Mouse (Mus musculus): ENCODE measurements at regions not wholly inside any gene's neighbourhood (a gene's known extent, or its start where the extent isn't known, plus 50 kb on each side); places are given as distances from the start of the nearest gene placed in this dataset.

- Histone ChIP-seq H3K4me1 (ENCODE audit: insufficient read depth) (no peaks in the 10 kb centered on the region), H3K27ac (ENCODE audit: low read depth) (no peak overlapping the region), H3K4me3 (ENCODE audit: low read depth, low read length) (no peak overlapping the region), H3K36me3 (replicated peaks; ENCODE audit: insufficient read depth, low read length) (no peaks in the 10 kb centered on the region), H3K9me3 (ENCODE audit: low read length) (no peaks in the 10 kb centered on the region), H3K9ac (replicated peaks) (no peak overlapping the region), H3K27me3 (ENCODE audit: insufficient read depth, low read length) (no peaks in the 10 kb centered on the region), H3K4me2 (ENCODE audit: low read depth, low read length) (no peak overlapping the region)
- no peak for TF ChIP-seq CTCF (IDR thresholded peaks at IDR 0.05; ENCODE audit: low read depth)
- no peak for TF ChIP-seq EP300 (IDR thresholded peaks at IDR 0.05; ENCODE audit: low read depth)
- DNase-seq = no peak
- 63% methylated on average over 4 of the region's 4 CpGs for WGBS (ENCODE audit: insufficient replicate concordance)
- ATAC-seq = no peak
These were observed 2256.2 kb upstream of the Gm7489 start for GRCm38 (mm10) chr15:51628518-51628917.

DNA sequence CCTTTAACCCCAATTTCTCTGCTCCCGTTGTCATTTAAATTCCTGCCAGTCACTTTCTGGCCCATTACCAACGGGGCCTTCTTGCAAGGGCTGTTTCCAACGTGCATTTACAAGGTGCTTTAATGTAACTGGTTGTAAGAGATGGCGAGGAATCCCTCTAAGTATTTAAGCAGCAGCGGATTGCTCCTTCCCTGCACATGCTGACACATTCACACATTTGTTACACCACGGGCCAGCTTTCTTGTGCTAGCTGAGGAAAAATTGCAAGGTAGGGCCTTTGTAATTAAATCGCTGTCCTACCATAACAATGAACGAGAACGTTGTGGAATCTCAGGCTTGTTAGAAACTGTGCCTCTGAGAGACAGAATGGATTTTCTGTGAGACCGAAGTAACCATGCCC, 2252.8 kb upstream of the Gm7489 start:
- no peaks in the 10 kb centered on the region for H3K4me1 ChIP-seq (ENCODE audit: insufficient read depth)
- H3K4me2 ChIP-seq (ENCODE audit: low read depth, low read length) = no peak overlapping the region
- H3K9me3 ChIP-seq (ENCODE audit: low read length) = no peaks in the 10 kb centered on the region
- H3K36me3 ChIP-seq (replicated peaks; ENCODE audit: insufficient read depth, low read length) = no peaks in the 10 kb centered on the region
- no peak overlapping the region for H3K9ac ChIP-seq (replicated peaks)
- H3K27ac ChIP-seq (ENCODE audit: low read depth) = no peak overlapping the region
- ATAC-seq = no peak
- H3K4me3 ChIP-seq (ENCODE audit: low read depth, low read length) = no peak overlapping the region
- no peak for DNase-seq
- 78% methylated on average over 10 of the region's 10 CpGs for WGBS (ENCODE audit: insufficient replicate concordance)
- TF ChIP-seq EP300 (IDR thresholded peaks at IDR 0.05; ENCODE audit: low read depth) (no peak), CTCF (IDR thresholded peaks at IDR 0.05; ENCODE audit: low read depth) (no peak)
- H3K27me3 ChIP-seq (ENCODE audit: insufficient read depth, low read length) = no peaks in the 10 kb centered on the region

GRCm38 (mm10) chr15:51633068-51633467, 2251.6 kb upstream of the Gm7489 start:
- Histone ChIP-seq H3K4me3 (ENCODE audit: low read depth, low read length) (no peak overlapping the region), H3K36me3 (replicated peaks; ENCODE audit: insufficient read depth, low read length) (no peaks in the 10 kb centered on the region), H3K9me3 (ENCODE audit: low read length) (no peaks in the 10 kb centered on the region), H3K4me2 (ENCODE audit: low read depth, low read length) (no peak overlapping the region), H3K9ac (replicated peaks) (no peak overlapping the region), H3K4me1 (ENCODE audit: insufficient read depth) (no peaks in the 10 kb centered on the region), H3K27ac (ENCODE audit: low read depth) (no peak overlapping the region), H3K27me3 (ENCODE audit: insufficient read depth, low read length) (no peaks in the 10 kb centered on the region)
- DNase-seq = no peak
- no peak for ATAC-seq
- TF ChIP-seq EP300 (IDR thresholded peaks at IDR 0.05; ENCODE audit: low read depth) = no peak
- TF ChIP-seq CTCF (IDR thresholded peaks at IDR 0.05; ENCODE audit: low read depth) = no peak
- 68% methylated on average over 6 of the region's 6 CpGs for WGBS (ENCODE audit: insufficient replicate concordance)

DNA sequence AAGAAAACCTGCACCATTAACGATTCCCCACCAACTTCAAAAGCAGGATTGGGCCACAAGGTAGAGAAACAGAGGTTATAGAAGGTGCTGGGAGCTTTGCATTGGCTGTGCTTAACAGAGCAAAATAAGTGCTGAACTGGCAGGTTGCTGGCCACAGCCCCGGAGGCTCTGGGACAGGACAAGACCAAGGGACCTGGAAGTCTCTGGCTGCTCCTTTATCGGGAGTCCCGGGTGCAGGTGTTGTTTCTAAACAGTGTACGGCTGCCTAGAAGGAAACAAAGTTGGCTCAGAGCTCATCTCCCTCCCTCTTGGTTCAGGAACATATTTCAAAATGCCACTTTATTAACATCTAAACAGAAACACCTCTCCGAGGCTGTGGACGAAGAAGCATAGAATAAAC, 2250.0 kb upstream of the Gm7489 start:
- 59% methylated on average over 7 of the region's 7 CpGs for WGBS (ENCODE audit: insufficient replicate concordance)
- DNase-seq = no peak
- Histone ChIP-seq H3K9ac (replicated peaks) (no peak overlapping the region), H3K27ac (ENCODE audit: low read depth) (no peak overlapping the region), H3K9me3 (ENCODE audit: low read length) (no peaks in the 10 kb centered on the region), H3K27me3 (ENCODE audit: insufficient read depth, low read length) (no peaks in the 10 kb centered on the region), H3K4me2 (ENCODE audit: low read depth, low read length) (no peak overlapping the region), H3K4me1 (ENCODE audit: insufficient read depth) (no peaks in the 10 kb centered on the region), H3K36me3 (replicated peaks; ENCODE audit: insufficient read depth, low read length) (no peaks in the 10 kb centered on the region), H3K4me3 (ENCODE audit: low read depth, low read length) (no peak overlapping the region)
- ATAC-seq = no peak
- TF ChIP-seq CTCF (IDR thresholded peaks at IDR 0.05; ENCODE audit: low read depth) (no peak), EP300 (IDR thresholded peaks at IDR 0.05; ENCODE audit: low read depth) (no peak)

DNA sequence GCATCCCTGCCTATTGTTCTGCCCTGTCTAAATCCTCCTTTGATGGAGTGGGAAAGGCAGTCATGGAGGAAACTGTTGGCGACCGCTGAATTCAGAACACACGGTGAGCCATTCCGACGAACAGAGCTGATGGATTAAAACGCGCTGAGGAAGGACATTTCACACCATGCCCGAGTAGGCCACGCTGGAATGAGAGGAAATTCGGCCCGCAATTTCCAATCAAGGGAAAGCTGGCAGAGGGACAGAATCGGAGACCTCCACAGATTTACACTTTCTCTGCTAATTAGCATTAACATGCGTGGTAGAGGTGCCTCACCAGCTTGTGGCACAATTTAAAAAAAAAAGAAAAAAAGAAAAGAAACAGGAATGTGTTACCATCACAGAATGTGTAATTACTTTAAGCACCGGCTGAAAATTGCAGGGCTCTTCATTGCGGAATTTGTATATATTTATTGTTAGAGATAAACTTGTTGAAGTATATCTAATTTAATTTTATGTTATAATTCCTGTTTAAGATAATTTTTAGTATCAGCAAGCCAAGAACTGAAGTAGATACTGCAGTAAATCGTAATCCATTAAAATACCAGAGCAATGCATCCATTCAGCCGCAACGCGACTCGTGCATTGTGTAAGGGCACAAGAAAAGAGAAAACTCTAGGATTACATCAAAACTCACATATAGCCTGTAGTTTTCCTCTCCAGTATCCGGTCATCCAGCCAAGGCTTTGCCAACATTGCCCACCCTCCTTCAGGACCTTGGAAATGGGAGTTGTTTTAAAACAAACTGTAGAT, 2249.4 kb upstream of the Gm7489 start:
- no peak for ATAC-seq
- no peak overlapping the region for H3K27ac ChIP-seq (ENCODE audit: low read depth)
- H3K9ac ChIP-seq (replicated peaks) = no peak overlapping the region
- no peaks in the 10 kb centered on the region for H3K4me1 ChIP-seq (ENCODE audit: insufficient read depth)
- H3K4me2 ChIP-seq (ENCODE audit: low read depth, low read length) = no peak overlapping the region
- H3K4me3 ChIP-seq (ENCODE audit: low read depth, low read length) = no peak overlapping the region
- TF ChIP-seq EP300 (IDR thresholded peaks at IDR 0.05; ENCODE audit: low read depth) = no peak
- no peak for TF ChIP-seq CTCF (IDR thresholded peaks at IDR 0.05; ENCODE audit: low read depth)
- H3K9me3 ChIP-seq (ENCODE audit: low read length) = no peaks in the 10 kb centered on the region
- H3K36me3 ChIP-seq (replicated peaks; ENCODE audit: insufficient read depth, low read length) = no peaks in the 10 kb centered on the region
- 61% methylated on average over 21 of the region's 21 CpGs for WGBS (ENCODE audit: insufficient replicate concordance)
- no peak for DNase-seq
- H3K27me3 ChIP-seq (ENCODE audit: insufficient read depth, low read length) = no peaks in the 10 kb centered on the region

DNA sequence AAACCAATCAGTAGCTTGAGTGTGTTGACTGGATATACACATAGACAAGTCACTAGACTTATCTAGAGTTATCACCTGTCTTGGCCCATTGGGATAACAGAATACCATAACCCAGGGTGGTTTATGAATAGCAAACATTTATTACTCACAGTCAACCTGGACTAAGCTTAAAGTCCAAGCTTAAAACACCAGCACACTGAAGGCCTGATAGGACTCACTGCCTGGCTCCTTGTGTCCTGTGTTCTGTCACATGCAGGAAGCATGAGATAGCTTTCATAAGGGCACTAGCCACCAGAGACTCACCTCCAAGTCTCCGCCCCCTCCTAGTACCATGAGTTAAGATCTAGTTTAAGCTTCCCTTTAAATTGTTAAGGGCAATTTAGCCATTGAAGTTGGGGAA, 2247.1 kb upstream of the Gm7489 start:
- no peaks in the 10 kb centered on the region for H3K36me3 ChIP-seq (replicated peaks; ENCODE audit: insufficient read depth, low read length)
- no peaks in the 10 kb centered on the region for H3K4me1 ChIP-seq (ENCODE audit: insufficient read depth)
- no peaks in the 10 kb centered on the region for H3K27me3 ChIP-seq (ENCODE audit: insufficient read depth, low read length)
- no peak overlapping the region for H3K9ac ChIP-seq (replicated peaks)
- no peak overlapping the region for H3K27ac ChIP-seq (ENCODE audit: low read depth)
- no peaks in the 10 kb centered on the region for H3K9me3 ChIP-seq (ENCODE audit: low read length)
- no peak overlapping the region for H3K4me2 ChIP-seq (ENCODE audit: low read depth, low read length)
- TF ChIP-seq EP300 (IDR thresholded peaks at IDR 0.05; ENCODE audit: low read depth) (no peak), CTCF (IDR thresholded peaks at IDR 0.05; ENCODE audit: low read depth) (no peak)
- H3K4me3 ChIP-seq (ENCODE audit: low read depth, low read length) = no peak overlapping the region
- WGBS (ENCODE audit: insufficient replicate concordance) = 78% methylated on average over 1 of the region's 1 CpGs
- DNase-seq (no peak), ATAC-seq (no peak)
